Mouse (Mus musculus): ENCODE measurements around the gene Ccdc69.

DNA sequence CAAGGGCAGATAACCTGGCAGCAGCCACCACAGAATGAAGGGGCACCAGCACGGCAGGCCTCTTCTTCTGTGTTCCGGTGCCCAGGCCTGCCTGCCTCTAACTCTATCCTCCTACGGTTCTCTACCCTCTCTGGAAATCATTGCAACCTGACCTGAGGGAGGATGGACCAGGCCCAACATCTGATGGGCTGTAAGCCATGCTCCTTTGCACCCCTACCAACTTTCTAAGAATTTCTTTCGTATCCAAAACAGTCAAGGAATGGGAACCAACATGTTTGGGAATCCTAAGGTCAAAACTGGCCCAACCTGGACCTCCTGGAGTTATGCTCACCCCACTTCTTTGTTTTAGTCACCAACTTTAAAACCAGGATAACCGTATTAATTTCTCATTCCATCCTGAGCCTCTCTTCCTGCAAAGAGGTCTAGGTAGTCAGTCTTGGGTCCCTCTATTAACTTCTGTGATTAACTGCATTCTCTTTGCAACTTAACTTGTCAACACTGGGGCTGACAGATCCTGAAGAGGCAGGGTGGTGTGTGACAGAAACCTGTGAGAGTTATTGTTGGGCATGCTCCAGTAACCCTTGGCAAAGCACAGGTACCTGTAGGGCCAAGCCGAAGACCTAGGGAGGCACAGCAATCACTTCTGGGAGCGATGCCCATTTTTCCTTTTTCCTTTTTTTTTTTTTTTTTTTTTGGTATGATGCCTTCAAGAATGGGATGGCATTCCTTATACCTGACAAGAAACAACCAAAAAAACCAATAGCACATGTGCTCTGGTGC, 31.8 kb upstream of the Ccdc69 start:
- TF ChIP-seq CTCF (IDR thresholded peaks at IDR 0.05 in 2 of 3, conservative IDR thresholded peaks at IDR 0.05 in 1 of 3; ENCODE audit: control insufficient read depth in 1 of 3, insufficient read depth in 1 of 3, low read depth in 2 of 3, low read length in 3 of 3, poor library complexity in 1 of 3, severe bottlenecking in 1 of 3) (no peak), TCF12 (IDR thresholded peaks at IDR 0.05; ENCODE audit: low read depth, low read length) (no peak)

Measured in MEL (cell line).